Mouse (Mus musculus) stomach, postnatal 0 days (tissue): ENCODE results near the gene Srrm3.

Experiments
- CTCF ChIP-seq: IDR thresholded peaks from 2 replicates; pipeline ENCODE4 v1.5.1; 2016; ENCODE audit warnings: antibody characterized with exemption, low read depth, mild to moderate bottlenecking, moderate library complexity
- EP300 ChIP-seq: optimal IDR thresholded peaks from 2 replicates; pipeline ENCODE3; 2016; ENCODE audit warnings: antibody characterized with exemption

DNA sequence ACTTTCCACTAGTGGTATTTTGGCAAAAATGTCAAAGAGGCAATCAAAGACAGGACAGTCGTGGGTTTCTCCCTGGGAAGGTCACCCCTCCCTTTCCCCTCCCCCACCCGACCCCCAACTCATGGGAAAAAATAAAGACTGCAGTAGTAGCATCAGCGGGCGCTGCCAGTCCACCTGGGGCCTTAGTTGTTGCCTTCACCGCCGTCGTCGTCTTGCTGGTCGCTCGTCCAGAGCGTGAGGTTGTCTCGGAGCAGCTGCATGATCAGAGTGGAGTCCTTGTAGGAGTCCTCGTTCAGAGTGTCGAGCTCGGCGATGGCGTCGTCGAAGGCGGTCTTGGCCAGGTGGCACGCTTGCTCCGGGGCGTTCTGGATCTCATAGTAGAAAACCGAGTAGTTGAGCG lies 104.1 kb downstream of the Srrm3 start:
- TF ChIP-seq CTCF (no peak), EP300 (no peak)
